Mouse (Mus musculus) midbrain, postnatal 0 days (tissue): ENCODE results near the gene St8sia2. TPM values are rescaled to one million over a fixed set of nuclear protein-coding genes. Genes with fewer than 3 reads are reported as not detected.

Source experiments
- ATAC-seq: fragments of 200-750 bp; cut with Nextera tagmentation; 2 replicates; pipeline ENCODE4 v1.8.0; 2017; ENCODE audit warnings: moderate number of reproducible peaks, mild to moderate bottlenecking, moderate TSS enrichment, moderate library complexity; ENCODE audit not compliant: low FRiP score
- DNase-seq: peaks from one replicate; pipeline ENCODE4 v3.0.0-alpha.2; 2015; ENCODE audit warnings: low spot score
- H3K27ac ChIP-seq: fragments of 300-500 bp; sonication (generic); 2 replicates; pipeline ENCODE4 v1.5.1; 2014; ENCODE audit warnings: low read depth, mild to moderate bottlenecking, low read length, mixed read lengths
- H3K27me3 ChIP-seq: fragments of 300-500 bp; sonication (generic); 2 replicates; pipeline ENCODE4 v1.6.1; 2014; ENCODE audit warnings: low read length, control low read depth, mixed read lengths; ENCODE audit not compliant: insufficient read depth
- H3K36me3 ChIP-seq: fragments of 300-500 bp; sonication (generic); 2 replicates; pipeline ENCODE4 v1.6.1; 2014; ENCODE audit warnings: low read length, control low read depth, mixed read lengths; ENCODE audit not compliant: insufficient read depth
- H3K4me1 ChIP-seq: fragments of 300-500 bp; sonication (generic); 2 replicates; pipeline ENCODE4 v1.6.1; 2014; ENCODE audit warnings: mild to moderate bottlenecking, control low read depth, antibody characterized with exemption, low read length, mixed read lengths; ENCODE audit not compliant: insufficient read depth
- H3K4me2 ChIP-seq: fragments of 300-500 bp; sonication (generic); 2 replicates; pipeline ENCODE4 v1.6.1; 2014; ENCODE audit warnings: low read depth, mild to moderate bottlenecking, low read length, mixed read lengths; ENCODE audit not compliant: poor library complexity, severe bottlenecking
- H3K4me3 ChIP-seq: fragments of 300-500 bp; sonication (generic); 2 replicates; pipeline ENCODE4 v1.5.1; 2014; ENCODE audit warnings: low read depth, mild to moderate bottlenecking, low read length, moderate library complexity
- H3K9ac ChIP-seq: fragments of 300-500 bp; sonication (generic); replicated peaks from 2 replicates; pipeline ENCODE4 v1.6.1; 2014; ENCODE audit warnings: mild to moderate bottlenecking, low read length, moderate library complexity, mixed read lengths; ENCODE audit not compliant: poor library complexity, severe bottlenecking
- H3K9me3 ChIP-seq: fragments of 300-500 bp; sonication (generic); 2 replicates; pipeline ENCODE4 v1.6.1; 2016; ENCODE audit warnings: low read length, control low read depth
- CTCF ChIP-seq: IDR thresholded peaks from 2 replicates; pipeline ENCODE4 v1.5.1; 2016; ENCODE audit warnings: antibody characterized with exemption, mild to moderate bottlenecking
- WGBS: fragments of 180-500 bp; shearing (Covaris S2); extraction: QIAGEN DNeasy Blood & Tissue Kit; methylation state at CpG from one replicate; pipeline ENCODE4 v1.1.7; 2014; 5-methylcytosine and 5-hydroxymethylcytosine counted together
- polyA plus RNA-seq: library from polyadenylated mRNA; unstranded; fragments of >200 nt; fragmentation: Nextera tagmentation; extraction: Ambion mirVana; gene quantifications from 2 replicates; pipeline ENCODE4 v1.2.1, GENCODE M21; 2015
- total RNA-seq: library from RNA; depleted of rRNA; stranded (reverse); fragments of >200 nt; gene quantifications from 2 replicates; pipeline ENCODE4 v1.2.3, GENCODE M21; 2014

St8sia2 gene
- total and polyA plus RNA-seq, 2 experiments from 2014 or later: 75.1 to 88.1 TPM

- no peaks in the 10 kb centered on the region for H3K27me3 ChIP-seq
- ATAC-seq (no peak), DNase-seq (no peak)
- no peaks in the 10 kb centered on the region for H3K9me3 ChIP-seq
- H3K36me3 ChIP-seq: no peaks in the 10 kb centered on the region
- H3K27ac ChIP-seq: no peak overlapping the region
- WGBS: 75% methylated on average over 5 of the region's 5 CpGs
- H3K4me2 ChIP-seq: no peak overlapping the region
- H3K4me1 ChIP-seq: peaks cover 3% of the 10 kb centered on the region; the same call in 1 of the 2 replicates
- TF ChIP-seq CTCF: no peak
- no peak overlapping the region for H3K4me3 ChIP-seq
- H3K9ac ChIP-seq: no peak overlapping the region
Observed at GRCm38 (mm10) chr7:73909432-73910205, 103.9 kb downstream of the St8sia2 start.

DNA sequence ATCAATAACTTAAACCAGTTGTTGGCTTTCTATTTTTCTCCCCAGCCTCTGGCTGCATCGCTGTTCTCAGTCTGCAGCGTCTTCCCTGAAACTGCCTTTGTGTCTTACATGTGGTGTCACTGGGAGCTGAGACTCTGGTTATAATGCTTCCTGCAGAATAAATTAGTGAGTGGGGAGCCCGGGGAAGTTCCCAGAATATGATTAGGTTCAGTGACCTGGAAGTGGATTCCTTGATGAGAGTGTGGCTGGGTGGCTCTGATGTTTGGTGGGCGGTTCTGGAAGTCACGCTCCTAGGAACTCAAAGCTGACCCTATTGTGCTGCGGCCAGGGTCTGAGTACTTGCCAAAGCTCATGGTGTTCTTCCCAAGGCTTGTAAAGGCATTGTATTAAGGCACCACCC lies 119.0 kb downstream of the St8sia2 start:
- no peaks in the 10 kb centered on the region for H3K36me3 ChIP-seq
- no peak for TF ChIP-seq CTCF
- no peak for ATAC-seq

GRCm38 (mm10) chr7:73891830-73892229 lies 121.7 kb downstream of the St8sia2 start:
- no peaks in the 10 kb centered on the region for H3K27me3 ChIP-seq
- 89% methylated on average over 5 of the region's 5 CpGs for WGBS
- ATAC-seq (no peak), DNase-seq (no peak)
- H3K36me3 ChIP-seq: no peaks in the 10 kb centered on the region
- H3K4me1 ChIP-seq: no peaks in the 10 kb centered on the region; the same call in 1 of the 2 replicates
- TF ChIP-seq CTCF: no peak
- H3K4me3 ChIP-seq: no peak overlapping the region
- H3K9ac ChIP-seq: no peak overlapping the region
- no peak overlapping the region for H3K4me2 ChIP-seq
- no peaks in the 10 kb centered on the region for H3K9me3 ChIP-seq
- no peak overlapping the region for H3K27ac ChIP-seq

More for the DNA sequence above, 119.0 kb downstream of the St8sia2 start:
- 17% methylated on average over 6 of the region's 6 CpGs for WGBS
- no peaks in the 10 kb centered on the region for H3K27me3 ChIP-seq
- no peak overlapping the region for H3K4me3 ChIP-seq
- H3K9ac ChIP-seq: no peak overlapping the region
- no peaks in the 10 kb centered on the region; the same call in 1 of the 2 replicates for H3K4me1 ChIP-seq
- no peak overlapping the region for H3K4me2 ChIP-seq
- no peaks in the 10 kb centered on the region for H3K9me3 ChIP-seq
- H3K27ac ChIP-seq: no peak overlapping the region
- no peak for DNase-seq

DNA sequence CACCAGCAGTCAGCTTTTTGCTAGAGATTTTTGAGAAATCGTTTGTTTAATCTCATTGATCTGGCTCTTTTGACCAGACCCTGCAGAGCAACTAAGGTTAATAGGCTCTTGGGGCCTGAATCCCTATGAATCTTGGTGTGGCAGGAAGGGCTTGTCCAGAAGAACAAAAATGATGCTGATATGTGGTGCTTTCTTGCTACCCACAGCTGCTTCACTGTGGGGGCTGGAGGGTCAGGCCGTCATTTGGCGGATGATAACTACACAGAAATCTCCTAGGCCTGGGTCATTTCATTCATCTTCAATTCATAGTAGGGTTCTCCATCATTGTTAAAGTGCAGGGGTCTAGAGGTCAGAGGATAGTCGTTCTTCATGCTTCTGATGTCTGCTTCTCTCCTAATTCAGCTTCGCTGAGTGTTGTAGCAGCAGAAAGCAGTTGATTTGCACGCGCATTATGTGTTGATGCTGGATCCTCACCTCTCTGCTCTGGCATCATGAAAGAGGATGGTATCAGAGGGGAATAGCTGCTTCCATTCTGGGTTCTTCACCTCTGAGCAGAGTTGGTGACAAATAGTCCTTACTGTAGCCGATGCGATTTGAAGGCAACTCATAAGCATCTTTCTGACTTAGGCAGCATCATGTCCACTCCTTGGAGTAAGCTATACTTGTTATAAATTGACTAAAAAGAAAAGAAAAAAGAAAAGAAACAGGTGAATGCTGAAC lies 122.4 kb downstream of the St8sia2 start:
- Histone ChIP-seq H3K36me3 (no peaks in the 10 kb centered on the region), H3K27me3 (no peaks in the 10 kb centered on the region), H3K4me3 (no peak overlapping the region), H3K4me1 (no peaks in the 10 kb centered on the region; the same call in 1 of the 2 replicates), H3K9ac (no peak overlapping the region), H3K9me3 (no peaks in the 10 kb centered on the region), H3K4me2 (no peak overlapping the region), H3K27ac (0 out of 2 replicates have a peak overlapping the region, but pooled peaks have one; percentile 18)
- 76% methylated on average over 9 of the region's 9 CpGs for WGBS
- DNase-seq: no peak
- no peak for ATAC-seq
- no peak for TF ChIP-seq CTCF

GRCm38 (mm10) chr7:73890466-73890865 lies 123.0 kb downstream of the St8sia2 start:
- H3K9ac ChIP-seq: no peak overlapping the region
- TF ChIP-seq CTCF: no peak
- H3K36me3 ChIP-seq: no peaks in the 10 kb centered on the region
- no peaks in the 10 kb centered on the region for H3K27me3 ChIP-seq
- H3K4me2 ChIP-seq: no peak overlapping the region
- WGBS: 77% methylated on average over 5 of the region's 5 CpGs
- no peak for DNase-seq
- no peak overlapping the region for H3K4me3 ChIP-seq
- H3K9me3 ChIP-seq: no peaks in the 10 kb centered on the region
- 0 out of 2 replicates have a peak overlapping the region, but pooled peaks have one; percentile 18 for H3K27ac ChIP-seq
- H3K4me1 ChIP-seq: no peaks in the 10 kb centered on the region; the same call in 1 of the 2 replicates
- no peak for ATAC-seq
